Mouse (Mus musculus): Measurements from ENCODE around the gene Nudt3. TPM values are rescaled to one million over a fixed set of nuclear protein-coding genes. Genes with fewer than 3 reads are reported as not detected.

The Nudt3 gene
- total and polyA plus RNA-seq, 3 experiments = 54.4 to 69.2 (median 58.3) TPM

- peaks cover 8 to 10% of the 10 kb centered on the region in 2 experiments for H3K4me1 ChIP-seq (ENCODE audit: control insufficient read depth in 1 of 2, insufficient read depth in 2 of 2)
- dilution Hi-C loops (cut with MboI; ENCODE audit: extremely low pct_ligation_motif_present, extremely low pct_unique_long_range_greater_than_20kb, low sequenced_read_pairs) = no loop called here
- H3K4me3 ChIP-seq (replicated peaks in 1 of 3; ENCODE audit: low read depth in 2 of 3, low read length in 2 of 3, poor library complexity in 1 of 3) = no peak overlapping the region
- no peaks in the 10 kb centered on the region for H3K79me2 ChIP-seq (replicated peaks; ENCODE audit: control insufficient read depth, extremely low read depth, insufficient read depth, poor library complexity, severe bottlenecking)
- no peak overlapping the region for H3K27ac ChIP-seq (ENCODE audit: insufficient read depth, low read depth)
- in situ Hi-C loops (cut with MboI; ENCODE audit: low pct_ligation_motif_present, low pct_unique_long_range_greater_than_20kb, low sequenced_read_pairs) = loop anchor here (10.0 kb wide), 1 partner anchor 121 kb away; no protein-coding TSS in a partner anchor
- TF ChIP-seq POLR2A (IDR thresholded peaks at IDR 0.05; ENCODE audit: low read depth, low read length) (no peak), USF1 (IDR thresholded peaks at IDR 0.05; ENCODE audit: low read depth, low read length) (no peak), SMC3 (IDR thresholded peaks at IDR 0.05; ENCODE audit: low read depth, low read length) (no peak), NELFE (IDR thresholded peaks at IDR 0.05; ENCODE audit: low read depth, low read length) (no peak), IRF4 (IDR thresholded peaks at IDR 0.05; ENCODE audit: low read depth, low read length) (no peak), CHD1 (IDR thresholded peaks at IDR 0.05; ENCODE audit: low read depth, low read length) (no peak), MEF2A (IDR thresholded peaks at IDR 0.05; ENCODE audit: borderline replicate concordance, low read depth, low read length) (no peak), E2F4 (IDR thresholded peaks at IDR 0.05; ENCODE audit: insufficient replicate concordance, low read depth, low read length) (no peak), CTCF (conservative IDR thresholded peaks at IDR 0.05 in 1 of 2, IDR thresholded peaks at IDR 0.05 in 1 of 2; ENCODE audit: low read depth in 2 of 2, low read length in 2 of 2) (no peak), ELF1 (IDR thresholded peaks at IDR 0.05; ENCODE audit: low read depth, low read length) (no peak), TCF12 (IDR thresholded peaks at IDR 0.05; ENCODE audit: low read depth, low read length) (no peak), RAD21 (IDR thresholded peaks at IDR 0.05; ENCODE audit: low read depth, low read length) (no peak), JUN (IDR thresholded peaks at IDR 0.05; ENCODE audit: insufficient read depth, low read depth, low read length) (no peak)
- peaks cover 2% of the 10 kb centered on the region for H3K9me3 ChIP-seq (replicated peaks; ENCODE audit: low read length)
- no peak overlapping the region for H3K9ac ChIP-seq (ENCODE audit: insufficient read depth, low read depth)
- no peak overlapping the region for H3K4me2 ChIP-seq (ENCODE audit: insufficient read depth, low read depth, poor library complexity, severe bottlenecking)
- no peaks in the 10 kb centered on the region for H3K36me3 ChIP-seq (replicated peaks in 1 of 2; ENCODE audit: control insufficient read depth in 1 of 2, insufficient read depth in 1 of 2, low read length in 1 of 2)
- no peak for DNase-seq (ENCODE audit: extremely low read depth)
- peaks cover 4% of the 10 kb centered on the region for H3K27me3 ChIP-seq (replicated peaks)
Observed at GRCm38 (mm10) chr17:27643756-27644155, 20.5 kb upstream of the Nudt3 start.

- Histone ChIP-seq H3K4me2 (ENCODE audit: insufficient read depth, low read depth, poor library complexity, severe bottlenecking) (no peak overlapping the region), H3K79me2 (replicated peaks; ENCODE audit: control insufficient read depth, extremely low read depth, insufficient read depth, poor library complexity, severe bottlenecking) (no peaks in the 10 kb centered on the region), H3K27me3 (replicated peaks) (no peaks in the 10 kb centered on the region), H3K4me3 (replicated peaks in 1 of 3; ENCODE audit: low read depth in 2 of 3, low read length in 2 of 3, poor library complexity in 1 of 3) (no peak overlapping the region), H3K27ac (ENCODE audit: insufficient read depth, low read depth) (no peak overlapping the region), H3K4me1 (ENCODE audit: control insufficient read depth in 1 of 2, insufficient read depth in 2 of 2) (peaks cover 8 to 10% of the 10 kb centered on the region in 2 experiments), H3K36me3 (replicated peaks in 1 of 2; ENCODE audit: control insufficient read depth in 1 of 2, insufficient read depth in 1 of 2, low read length in 1 of 2) (no peaks in the 10 kb centered on the region), H3K9ac (ENCODE audit: insufficient read depth, low read depth) (no peak overlapping the region), H3K9me3 (replicated peaks; ENCODE audit: low read length) (peaks cover 2% of the 10 kb centered on the region)
- DNase-seq (ENCODE audit: extremely low read depth) = no peak
- in situ Hi-C loops (cut with MboI; ENCODE audit: low pct_ligation_motif_present, low pct_unique_long_range_greater_than_20kb, low sequenced_read_pairs) = loop anchor here (10.0 kb wide), 1 partner anchor 122 kb away; no protein-coding TSS in a partner anchor
- dilution Hi-C loops (cut with MboI; ENCODE audit: extremely low pct_ligation_motif_present, extremely low pct_unique_long_range_greater_than_20kb, low sequenced_read_pairs) = no loop called here
- no peak for TF ChIP-seq EP300 (IDR thresholded peaks at IDR 0.05; ENCODE audit: low read length)
- no peak for TF ChIP-seq JUND (conservative IDR thresholded peaks at IDR 0.05; ENCODE audit: low read depth, low read length)
- TF ChIP-seq MAX (IDR thresholded peaks at IDR 0.05; ENCODE audit: low read length) = no peak
- no peak for TF ChIP-seq ZKSCAN1 (IDR thresholded peaks at IDR 0.05; ENCODE audit: borderline replicate concordance, low read depth, low read length)
- no peak for TF ChIP-seq KAT2A (IDR thresholded peaks at IDR 0.05; ENCODE audit: insufficient replicate concordance, low read length)
- TF ChIP-seq GABPA (IDR thresholded peaks at IDR 0.05; ENCODE audit: insufficient replicate concordance, low read depth, low read length) = no peak
- TF ChIP-seq POLR2AphosphoS2 (IDR thresholded peaks at IDR 0.05; ENCODE audit: low read depth, low read length) = no peak
- TF ChIP-seq BHLHE40 (IDR thresholded peaks at IDR 0.05; ENCODE audit: low read depth, low read length) = no peak
Observed at GRCm38 (mm10) chr17:27643101-27643500, 19.8 kb upstream of the Nudt3 start.
